Mouse (Mus musculus): ENCODE measurements around the gene Med22. TPM values are rescaled to one million over a fixed set of nuclear protein-coding genes. Genes with fewer than 3 reads are reported as not detected.
A peak's percentile ranks its signal among the peaks of the same experiment; 100 is the strongest.

Med22 gene
- polyA plus RNA-seq, 1 experiment from 2014 or later, result 137 TPM

DNA sequence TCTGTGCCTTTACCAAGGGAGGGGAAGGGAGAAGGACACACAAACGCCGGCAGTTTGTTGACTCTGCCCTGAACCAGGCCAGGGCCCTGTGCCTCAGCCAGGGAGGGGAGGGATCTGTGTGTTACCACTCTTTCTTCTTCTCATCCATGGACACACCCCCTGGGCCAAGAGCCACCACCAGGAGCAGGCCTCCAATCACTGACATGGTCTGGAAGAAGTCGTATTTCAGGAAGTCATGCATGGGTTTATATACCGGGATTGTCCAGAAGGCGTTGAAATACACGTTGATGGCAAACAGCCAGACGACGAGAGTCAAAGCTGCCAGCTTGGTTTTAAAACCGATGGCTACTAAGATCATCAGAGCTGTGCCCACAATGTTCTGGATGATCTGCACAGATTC lies 11.3 kb upstream of the Med22 start:
- 84% methylated on average over 9 of the region's 9 CpGs for WGBS
- H3K4me2 ChIP-seq (ENCODE audit: low read length), result no peak overlapping the region
- no peak overlapping the region for H3K4me3 ChIP-seq (ENCODE audit: low read depth, low read length)
- ATAC-seq, result no peak
- H3K4me1 ChIP-seq (ENCODE audit: control insufficient read depth, insufficient read depth, low read length), result peaks cover 13% of the 10 kb centered on the region
- H3K36me3 ChIP-seq (ENCODE audit: control insufficient read depth, insufficient read depth, low read length), result peaks cover 47% of the 10 kb centered on the region
- no peaks in the 10 kb centered on the region for H3K9me3 ChIP-seq (replicated peaks; ENCODE audit: control insufficient read depth, low read length, poor library complexity, severe bottlenecking)
- H3K27me3 ChIP-seq (ENCODE audit: control insufficient read depth, insufficient read depth, low read depth, low read length), result no peaks in the 10 kb centered on the region
- H3K9ac ChIP-seq (ENCODE audit: low read depth, low read length), result no peak overlapping the region
- no peak overlapping the region for H3K27ac ChIP-seq (ENCODE audit: low read length)

- no peak for ATAC-seq
- no peaks in the 10 kb centered on the region for H3K9me3 ChIP-seq (replicated peaks; ENCODE audit: control insufficient read depth, low read length, poor library complexity, severe bottlenecking)
- H3K27ac ChIP-seq (ENCODE audit: low read length), result no peak overlapping the region
- H3K4me3 ChIP-seq (ENCODE audit: low read depth, low read length), result no peak overlapping the region
- H3K9ac ChIP-seq (ENCODE audit: low read depth, low read length), result no peak overlapping the region
- WGBS, result 90% methylated on average over 6 of the region's 6 CpGs
- no peak overlapping the region for H3K4me2 ChIP-seq (ENCODE audit: low read length)
- peaks cover 16% of the 10 kb centered on the region for H3K4me1 ChIP-seq (ENCODE audit: control insufficient read depth, insufficient read depth, low read length)
- no peaks in the 10 kb centered on the region for H3K27me3 ChIP-seq (ENCODE audit: control insufficient read depth, insufficient read depth, low read depth, low read length)
- H3K36me3 ChIP-seq (ENCODE audit: control insufficient read depth, insufficient read depth, low read length), result peaks cover 34% of the 10 kb centered on the region
Measured at GRCm38 (mm10) chr2:26920190-26920855, 9.8 kb upstream of the Med22 start.

DNA sequence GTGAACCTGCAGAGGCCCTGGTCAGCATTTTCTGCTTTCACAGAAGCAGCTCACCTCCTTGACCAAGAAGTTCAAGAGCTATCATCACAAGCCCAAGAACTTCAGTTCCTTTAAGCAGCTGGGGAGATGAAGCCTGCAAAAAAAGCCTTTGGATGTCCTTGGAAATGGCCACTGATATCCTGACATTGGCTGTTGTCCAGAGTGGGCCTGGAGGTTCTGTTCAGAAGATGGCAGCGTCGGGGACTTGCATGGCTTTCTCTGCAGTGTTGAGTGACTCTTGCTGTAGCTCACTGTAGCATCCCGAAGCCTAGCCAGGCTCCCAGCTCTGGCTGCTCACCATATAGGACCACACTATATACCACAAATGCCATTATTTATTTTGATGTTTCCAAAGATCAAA lies 9.2 kb upstream of the Med22 start:
- Histone ChIP-seq H3K27me3 (ENCODE audit: control insufficient read depth, insufficient read depth, low read depth, low read length) (no peaks in the 10 kb centered on the region), H3K27ac (ENCODE audit: low read length) (no peak overlapping the region), H3K36me3 (ENCODE audit: control insufficient read depth, insufficient read depth, low read length) (peaks cover 29% of the 10 kb centered on the region), H3K4me1 (ENCODE audit: control insufficient read depth, insufficient read depth, low read length) (peaks cover 21% of the 10 kb centered on the region), H3K9ac (ENCODE audit: low read depth, low read length) (no peak overlapping the region), H3K4me2 (ENCODE audit: low read length) (no peak overlapping the region), H3K4me3 (ENCODE audit: low read depth, low read length) (no peak overlapping the region), H3K9me3 (replicated peaks; ENCODE audit: control insufficient read depth, low read length, poor library complexity, severe bottlenecking) (no peaks in the 10 kb centered on the region)
- ATAC-seq, result no peak
- 93% methylated on average over 3 of the region's 3 CpGs for WGBS

DNA sequence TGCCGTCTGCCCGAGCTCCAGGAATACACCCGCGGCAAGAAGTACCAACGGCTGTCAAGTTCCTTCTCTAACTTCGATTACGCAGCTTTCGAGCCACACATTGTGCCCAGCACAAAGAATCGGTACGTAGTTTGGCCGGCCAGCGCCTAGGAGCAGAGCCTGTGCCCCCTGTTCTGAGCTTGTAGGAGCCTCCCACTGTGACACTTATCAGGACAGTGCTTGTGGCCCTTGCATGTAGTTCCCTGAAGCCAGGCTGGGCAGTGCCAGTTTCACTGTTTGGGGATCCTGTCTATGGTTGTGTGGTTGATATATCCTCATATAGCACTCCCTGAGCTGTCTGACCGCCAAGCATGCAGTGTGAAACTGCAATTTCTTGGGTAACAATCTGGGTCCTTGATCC lies 6.3 kb upstream of the Med22 start:
- peaks cover 28% of the 10 kb centered on the region for H3K4me1 ChIP-seq (ENCODE audit: control insufficient read depth, insufficient read depth, low read length)
- 3% methylated on average over 13 of the region's 13 CpGs for WGBS
- H3K27ac ChIP-seq (ENCODE audit: low read length), result peak overlapping the region; percentile 83
- H3K36me3 ChIP-seq (ENCODE audit: control insufficient read depth, insufficient read depth, low read length), result peaks cover 49% of the 10 kb centered on the region
- H3K27me3 ChIP-seq (ENCODE audit: control insufficient read depth, insufficient read depth, low read depth, low read length), result no peaks in the 10 kb centered on the region
- peak; percentile 9 for ATAC-seq
- peak overlapping the region; percentile 83 for H3K9ac ChIP-seq (ENCODE audit: low read depth, low read length)
- H3K9me3 ChIP-seq (replicated peaks; ENCODE audit: control insufficient read depth, low read length, poor library complexity, severe bottlenecking), result no peaks in the 10 kb centered on the region
- peak overlapping the region; percentile 75 for H3K4me3 ChIP-seq (ENCODE audit: low read depth, low read length)
- peak overlapping the region; percentile 99 for H3K4me2 ChIP-seq (ENCODE audit: low read length)

DNA sequence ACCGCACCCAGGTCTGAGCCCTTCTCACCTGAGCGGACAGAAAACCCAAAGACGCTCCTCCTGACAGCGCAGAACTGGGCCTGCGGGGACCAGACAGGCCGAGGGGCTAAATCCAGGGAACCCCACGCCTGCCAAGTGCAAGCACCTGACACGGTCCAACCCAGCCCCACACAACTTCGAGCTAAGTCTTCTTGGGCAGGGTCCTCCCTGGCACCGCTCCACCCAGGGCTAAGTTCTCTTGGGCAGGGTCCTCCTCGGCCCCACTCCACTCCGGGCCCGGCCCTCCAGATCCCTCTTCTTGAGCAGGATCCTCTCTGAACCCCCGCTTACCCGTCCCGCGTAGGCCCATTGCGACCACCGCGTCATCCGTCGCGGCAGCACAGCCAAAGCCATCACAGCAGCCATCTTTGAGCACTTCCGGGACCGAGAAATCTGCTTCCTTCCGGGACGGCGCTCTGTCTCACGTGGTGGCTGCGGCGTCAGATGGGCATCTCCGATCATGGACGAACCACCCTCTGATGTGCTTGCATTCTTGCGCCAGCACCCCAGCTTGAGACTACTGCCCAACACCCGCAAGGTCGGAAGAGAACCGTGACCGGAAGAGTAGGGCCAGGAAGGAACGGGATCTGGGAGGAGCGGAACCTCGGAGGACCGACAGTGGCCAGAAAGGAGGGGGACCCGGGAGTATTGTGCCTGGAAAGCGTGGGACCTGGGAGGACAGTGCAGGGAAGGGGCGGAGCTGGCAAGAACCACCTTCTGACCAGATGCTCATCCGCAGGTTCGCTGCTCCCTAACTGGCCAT lies 5.7 kb upstream of the Med22 start, which contains the start of the genes Surf2 and Surf1:
Surf2 (plus strand) TSS at position 441 of the 802 bp plus-strand sequence.
Surf1 (minus strand) TSS at position 604 of the 802 bp plus-strand sequence.
- 3% methylated on average over 46 of the region's 47 CpGs for WGBS
- Histone ChIP-seq H3K4me3 (ENCODE audit: low read depth, low read length) (peak within 1 kb of the TSS; percentile 75), H3K9ac (ENCODE audit: low read depth, low read length) (peak within 1 kb of the TSS; percentile 83), H3K4me1 (ENCODE audit: control insufficient read depth, insufficient read depth, low read length) (peaks cover 32% of the 10 kb centered on the region), H3K27me3 (ENCODE audit: control insufficient read depth, insufficient read depth, low read depth, low read length) (no peaks in the 10 kb centered on the region), H3K4me2 (ENCODE audit: low read length) (peak within 1 kb of the TSS; percentile 99), H3K27ac (ENCODE audit: low read length) (peak within 1 kb of the TSS; percentile 83), H3K36me3 (ENCODE audit: control insufficient read depth, insufficient read depth, low read length) (peaks cover 49% of the 10 kb centered on the region), H3K9me3 (replicated peaks; ENCODE audit: control insufficient read depth, low read length, poor library complexity, severe bottlenecking) (no peaks in the 10 kb centered on the region)
- ATAC-seq, result peak; percentile 87

- Histone ChIP-seq H3K27ac (ENCODE audit: low read length) (no peak overlapping the region), H3K4me1 (ENCODE audit: control insufficient read depth, insufficient read depth, low read length) (peaks cover 36% of the 10 kb centered on the region), H3K4me2 (ENCODE audit: low read length) (no peak overlapping the region), H3K36me3 (ENCODE audit: control insufficient read depth, insufficient read depth, low read length) (peaks cover 34% of the 10 kb centered on the region), H3K9me3 (replicated peaks; ENCODE audit: control insufficient read depth, low read length, poor library complexity, severe bottlenecking) (no peaks in the 10 kb centered on the region), H3K27me3 (ENCODE audit: control insufficient read depth, insufficient read depth, low read depth, low read length) (no peaks in the 10 kb centered on the region), H3K4me3 (ENCODE audit: low read depth, low read length) (no peak overlapping the region), H3K9ac (ENCODE audit: low read depth, low read length) (no peak overlapping the region)
- 65% methylated on average over 8 of the region's 8 CpGs for WGBS
- no peak for ATAC-seq
Measured at GRCm38 (mm10) chr2:26914148-26914941, 3.9 kb upstream of the Med22 start.

GRCm38 (mm10) chr2:26913416-26914147 lies 3.1 kb upstream of the Med22 start:
- Histone ChIP-seq H3K36me3 (ENCODE audit: control insufficient read depth, insufficient read depth, low read length) (peaks cover 27% of the 10 kb centered on the region), H3K27ac (ENCODE audit: low read length) (no peak overlapping the region), H3K4me2 (ENCODE audit: low read length) (no peak overlapping the region), H3K9me3 (replicated peaks; ENCODE audit: control insufficient read depth, low read length, poor library complexity, severe bottlenecking) (no peaks in the 10 kb centered on the region), H3K4me1 (ENCODE audit: control insufficient read depth, insufficient read depth, low read length) (peaks cover 44% of the 10 kb centered on the region), H3K27me3 (ENCODE audit: control insufficient read depth, insufficient read depth, low read depth, low read length) (no peaks in the 10 kb centered on the region), H3K4me3 (ENCODE audit: low read depth, low read length) (no peak overlapping the region), H3K9ac (ENCODE audit: low read depth, low read length) (no peak overlapping the region)
- no peak for ATAC-seq
- WGBS, result 86% methylated on average over 17 of the region's 17 CpGs

GRCm38 (mm10) chr2:26912253-26912770 lies 1.8 kb upstream of the Med22 start:
- no peak for ATAC-seq
- Histone ChIP-seq H3K9me3 (replicated peaks; ENCODE audit: control insufficient read depth, low read length, poor library complexity, severe bottlenecking) (no peaks in the 10 kb centered on the region), H3K36me3 (ENCODE audit: control insufficient read depth, insufficient read depth, low read length) (peaks cover 33% of the 10 kb centered on the region), H3K4me2 (ENCODE audit: low read length) (peak overlapping the region; percentile 99), H3K27me3 (ENCODE audit: control insufficient read depth, insufficient read depth, low read depth, low read length) (no peaks in the 10 kb centered on the region), H3K27ac (ENCODE audit: low read length) (no peak overlapping the region), H3K4me1 (ENCODE audit: control insufficient read depth, insufficient read depth, low read length) (peaks cover 40% of the 10 kb centered on the region), H3K9ac (ENCODE audit: low read depth, low read length) (peak overlapping the region; percentile 93; the same call in 1 of the 2 replicates), H3K4me3 (ENCODE audit: low read depth, low read length) (peak overlapping the region; percentile 84)
- 74% methylated on average over 5 of the region's 5 CpGs for WGBS
